Mouse (Mus musculus) neural tube, embryonic 15.5 days (tissue): ENCODE measurements at regions not wholly inside any gene's neighbourhood (a gene's known extent, or its start where the extent isn't known, plus 50 kb on each side); places are given as distances from the start of the nearest gene placed in this dataset.

Experiments used
- ATAC-seq: fragments of 200-750 bp; cut with Nextera tagmentation; 2 replicates; pipeline ENCODE4 v1.8.0; 2017; ENCODE audit warnings: mild to moderate bottlenecking, moderate TSS enrichment, moderate library complexity; ENCODE audit not compliant: low FRiP score
- H3K27ac ChIP-seq: fragments of 300-500 bp; sonication (generic); replicated peaks from 2 replicates; pipeline ENCODE4 v1.5.1; 2015; ENCODE audit warnings: mild to moderate bottlenecking, inconsistent platforms
- H3K27me3 ChIP-seq: fragments of 300-500 bp; sonication (generic); replicated peaks from 2 replicates; pipeline ENCODE4 v1.6.1; 2015; ENCODE audit warnings: inconsistent platforms
- H3K36me3 ChIP-seq: fragments of 300-500 bp; sonication (generic); 2 replicates; pipeline ENCODE4 v1.6.1; 2015; ENCODE audit warnings: inconsistent platforms
- H3K4me1 ChIP-seq: fragments of 300-500 bp; sonication (generic); 2 replicates; pipeline ENCODE4 v1.6.1; 2015; ENCODE audit warnings: inconsistent platforms
- H3K4me2 ChIP-seq: fragments of 300-500 bp; sonication (generic); 2 replicates; pipeline ENCODE4 v1.6.1; 2015; ENCODE audit warnings: inconsistent platforms, mild to moderate bottlenecking, moderate library complexity
- H3K4me3 ChIP-seq: fragments of 300-500 bp; sonication (generic); replicated peaks from 2 replicates; pipeline ENCODE4 v1.5.1; 2015; ENCODE audit warnings: mild to moderate bottlenecking, inconsistent platforms
- H3K9ac ChIP-seq: fragments of 300-500 bp; sonication (generic); replicated peaks from 2 replicates; pipeline ENCODE4 v1.6.1; 2015; ENCODE audit warnings: mild to moderate bottlenecking, inconsistent platforms
- H3K9me3 ChIP-seq: fragments of 300-500 bp; sonication (generic); replicated peaks from 2 replicates; pipeline ENCODE4 v1.6.1; 2016; ENCODE audit warnings: inconsistent platforms
- WGBS: fragments of 180-500 bp; shearing (Covaris S2); methylation state at CpG from one replicate; pipeline ENCODE4 v1.1.7; 2015; ENCODE audit warnings: mixed read lengths; 5-methylcytosine and 5-hydroxymethylcytosine counted together

DNA sequence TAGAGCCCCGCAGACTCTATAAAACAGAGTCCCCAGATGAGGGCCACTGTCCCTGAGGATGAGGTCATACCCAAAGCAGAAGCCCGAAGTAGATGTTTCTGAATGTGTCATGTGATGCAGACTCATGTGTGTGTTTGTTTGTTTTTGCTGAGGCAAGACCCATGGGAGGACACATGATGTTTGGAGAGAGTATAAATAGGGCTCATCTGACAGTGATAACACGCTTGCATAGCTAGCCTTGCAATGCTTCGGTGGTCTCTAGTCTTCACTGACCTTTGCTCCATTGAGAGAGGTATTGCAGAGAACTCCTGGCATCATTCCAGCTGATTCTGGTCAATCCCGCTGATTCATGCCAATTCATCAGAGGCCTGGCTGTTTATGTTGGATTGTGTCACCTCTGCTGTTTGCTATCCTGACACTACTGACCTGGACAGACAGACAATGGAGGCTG lies 368.1 kb downstream of the Phkb start:
- H3K36me3 ChIP-seq = no peaks in the 10 kb centered on the region
- WGBS = 63% methylated on average over 5 of the region's 5 CpGs
- no peak overlapping the region for H3K27ac ChIP-seq
- H3K27me3 ChIP-seq = no peaks in the 10 kb centered on the region
- no peak for ATAC-seq
- no peak overlapping the region for H3K4me2 ChIP-seq
- peaks cover 12% of the 10 kb centered on the region for H3K4me1 ChIP-seq
- H3K9ac ChIP-seq = no peak overlapping the region
- no peaks in the 10 kb centered on the region for H3K9me3 ChIP-seq
- no peak overlapping the region for H3K4me3 ChIP-seq

DNA sequence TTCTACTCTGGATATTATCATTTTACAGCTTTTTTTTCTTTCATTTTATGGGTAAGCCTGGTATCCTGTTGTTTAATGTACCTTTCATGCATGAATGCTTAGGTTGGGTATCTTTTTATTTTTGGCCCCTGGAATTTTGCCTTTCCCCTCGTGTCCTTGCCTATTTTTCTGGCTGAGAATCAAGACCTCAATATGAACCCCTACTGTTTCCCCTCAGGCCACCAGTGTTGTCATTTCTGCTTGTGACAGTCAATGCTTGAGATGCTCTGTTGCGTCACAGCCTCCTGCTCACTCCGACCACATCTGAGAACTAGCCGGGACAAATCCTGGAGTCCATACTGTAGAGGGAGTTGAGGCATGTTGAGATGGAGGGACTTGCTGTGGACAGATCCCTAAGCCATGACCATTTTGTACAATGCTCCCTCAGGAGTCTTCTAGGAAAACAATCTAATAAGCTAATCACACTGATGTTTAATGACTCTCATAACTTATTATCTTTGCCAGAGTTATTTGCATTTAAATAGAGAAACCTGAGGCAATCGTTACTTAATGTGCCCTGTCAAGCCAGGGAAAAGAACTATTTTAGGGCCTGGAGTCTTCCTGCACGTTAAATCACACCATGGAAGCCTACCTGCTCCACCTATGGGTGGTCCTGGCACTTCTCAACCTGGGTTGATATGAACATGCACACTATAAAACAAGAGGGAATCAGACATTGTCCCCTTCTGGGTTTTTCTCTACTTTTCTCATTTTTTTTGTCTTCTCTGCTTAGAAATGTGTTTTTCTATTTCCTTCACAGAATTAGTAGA lies 363.9 kb downstream of the Phkb start:
- H3K4me2 ChIP-seq = no peak overlapping the region
- 25% methylated on average over 6 of the region's 6 CpGs for WGBS
- peak; percentile 77; the same call in 1 of the 2 replicates for ATAC-seq
- no peaks in the 10 kb centered on the region for H3K27me3 ChIP-seq
- H3K27ac ChIP-seq = peak overlapping the region; percentile 60
- no peaks in the 10 kb centered on the region for H3K36me3 ChIP-seq
- peaks cover 25% of the 10 kb centered on the region for H3K4me1 ChIP-seq
- no peaks in the 10 kb centered on the region for H3K9me3 ChIP-seq
- no peak overlapping the region for H3K9ac ChIP-seq
- H3K4me3 ChIP-seq = no peak overlapping the region

DNA sequence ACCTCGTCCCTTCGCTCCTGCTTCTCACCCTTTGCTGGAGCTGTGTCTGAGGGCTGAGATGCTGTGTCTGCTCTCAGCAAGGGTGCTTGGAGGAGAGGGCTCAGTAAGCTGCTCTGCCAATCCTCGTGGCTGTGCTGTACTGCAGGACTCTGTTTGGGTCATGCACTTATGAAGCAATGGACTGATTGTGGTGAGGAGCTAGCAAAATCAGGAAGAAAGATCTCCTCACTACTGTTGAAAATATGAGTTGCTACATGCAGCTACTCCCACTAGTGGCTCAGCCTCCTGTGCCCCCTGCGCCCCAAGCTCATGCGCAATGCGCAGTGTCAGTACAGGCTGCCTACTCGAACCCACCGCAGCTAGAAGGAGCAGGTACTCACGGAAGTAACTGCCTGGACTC lies 362.3 kb downstream of the Phkb start:
- 17% methylated on average over 9 of the region's 9 CpGs for whole genome bisulfite sequencing
- Histone ChIP-seq H3K36me3 (no peaks in the 10 kb centered on the region), H3K27ac (0 out of 2 replicates have a peak overlapping the region, but pooled peaks have one; percentile 54), H3K4me2 (peak overlapping the region; percentile 30), H3K9me3 (no peaks in the 10 kb centered on the region), H3K27me3 (no peaks in the 10 kb centered on the region), H3K4me1 (peaks cover 25% of the 10 kb centered on the region), H3K9ac (no peak overlapping the region), H3K4me3 (no peak overlapping the region)
- no peak for ATAC-seq

DNA sequence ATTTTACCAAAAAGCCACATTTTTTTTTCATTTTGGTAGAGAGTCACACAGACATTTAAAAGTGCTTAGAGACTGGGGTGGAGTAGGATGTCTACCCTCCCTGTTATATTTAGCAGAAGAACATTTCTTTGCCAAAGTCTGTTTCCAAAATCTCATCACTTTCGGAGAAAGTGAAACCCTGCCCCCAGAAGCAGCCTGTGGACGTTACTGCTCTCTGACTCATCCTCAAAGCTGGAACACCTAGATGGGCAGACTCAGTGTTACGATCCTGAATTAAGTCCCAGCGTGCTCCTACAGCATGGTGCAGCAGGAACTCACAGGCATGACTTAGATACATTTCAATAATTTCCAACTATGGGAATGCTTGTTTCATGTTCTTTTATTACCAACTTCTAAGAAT lies 361.1 kb downstream of the Phkb start:
- H3K36me3 ChIP-seq = no peaks in the 10 kb centered on the region
- no peaks in the 10 kb centered on the region for H3K27me3 ChIP-seq
- peaks cover 25% of the 10 kb centered on the region for H3K4me1 ChIP-seq
- no peaks in the 10 kb centered on the region for H3K9me3 ChIP-seq
- no peak for ATAC-seq
- WGBS = 81% methylated on average over 4 of the region's 4 CpGs
- H3K27ac ChIP-seq = no peak overlapping the region
- no peak overlapping the region for H3K9ac ChIP-seq
- H3K4me3 ChIP-seq = no peak overlapping the region
- no peak overlapping the region for H3K4me2 ChIP-seq

DNA sequence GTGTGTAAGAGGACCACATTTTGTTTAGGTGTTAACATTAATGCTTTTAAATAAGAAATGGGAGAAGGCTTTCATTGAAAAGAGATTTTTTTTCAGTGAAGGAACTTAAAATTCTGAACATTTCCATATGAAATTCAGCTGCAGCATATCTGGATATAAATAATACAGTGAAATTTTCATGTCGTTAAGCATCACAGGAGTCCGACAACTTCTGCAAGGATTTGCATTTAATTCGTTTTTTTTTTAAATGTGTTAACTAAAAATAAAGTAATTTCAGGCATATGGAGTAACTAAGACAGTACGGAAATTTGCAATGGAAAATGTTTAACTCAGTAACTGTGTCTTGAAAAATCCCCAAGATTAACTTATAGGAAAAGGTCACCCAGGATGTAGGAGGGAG lies 351.5 kb downstream of the Phkb start:
- WGBS = 86% methylated on average over 4 of the region's 4 CpGs

DNA sequence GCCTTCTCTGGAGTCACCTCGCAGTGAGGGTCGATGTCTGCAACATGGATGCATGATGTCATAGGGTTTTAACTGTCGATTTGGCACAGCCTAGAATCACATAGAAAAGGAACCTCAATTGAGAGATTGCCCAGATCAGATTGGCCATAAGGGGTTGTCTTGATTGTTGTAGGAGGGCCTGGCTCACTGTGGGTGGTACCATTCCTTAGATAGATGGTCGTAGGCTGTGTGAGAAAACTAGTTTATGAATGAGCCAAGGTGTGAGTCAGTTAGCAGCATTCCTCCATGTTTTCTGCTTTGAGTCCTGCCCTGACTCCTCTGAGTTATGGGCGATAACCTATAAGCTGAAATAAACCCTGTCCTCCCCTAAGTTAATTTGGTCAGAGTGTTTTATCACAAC lies 343.9 kb downstream of the Phkb start:
- Histone ChIP-seq H3K27me3 (no peaks in the 10 kb centered on the region), H3K4me2 (no peak overlapping the region), H3K27ac (no peak overlapping the region), H3K9ac (no peak overlapping the region), H3K36me3 (no peaks in the 10 kb centered on the region), H3K9me3 (no peaks in the 10 kb centered on the region), H3K4me1 (no peaks in the 10 kb centered on the region), H3K4me3 (no peak overlapping the region)
- ATAC-seq = no peak
- WGBS = 87% methylated on average over 5 of the region's 5 CpGs

More for the DNA sequence above, 351.5 kb downstream of the Phkb start:
- no peaks in the 10 kb centered on the region for H3K27me3 ChIP-seq
- H3K27ac ChIP-seq = no peak overlapping the region
- ATAC-seq = no peak
- H3K4me2 ChIP-seq = no peak overlapping the region
- no peaks in the 10 kb centered on the region for H3K36me3 ChIP-seq
- H3K9ac ChIP-seq = no peak overlapping the region
- H3K9me3 ChIP-seq = no peaks in the 10 kb centered on the region
- H3K4me1 ChIP-seq = no peaks in the 10 kb centered on the region
- no peak overlapping the region for H3K4me3 ChIP-seq

DNA sequence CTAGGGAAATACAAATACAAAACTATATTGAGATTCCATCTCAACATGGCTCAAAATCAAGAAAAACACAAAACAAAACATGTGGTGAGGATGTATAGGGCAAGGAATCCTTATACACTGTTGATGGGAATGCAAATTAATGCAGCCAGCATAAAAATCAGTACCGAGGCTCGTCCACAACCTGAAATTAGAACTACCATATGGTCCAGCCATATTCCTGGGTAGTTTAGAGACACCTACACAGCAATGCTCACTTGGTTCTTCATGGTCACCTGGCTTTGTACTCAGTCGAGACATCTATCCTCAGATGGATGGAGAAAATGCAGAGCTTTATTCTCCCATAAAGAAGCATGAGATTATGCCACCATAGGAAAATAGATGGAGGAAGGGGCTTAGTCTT lies 340.0 kb downstream of the Phkb start:
- no peak overlapping the region for H3K4me3 ChIP-seq
- H3K9me3 ChIP-seq = no peaks in the 10 kb centered on the region

DNA sequence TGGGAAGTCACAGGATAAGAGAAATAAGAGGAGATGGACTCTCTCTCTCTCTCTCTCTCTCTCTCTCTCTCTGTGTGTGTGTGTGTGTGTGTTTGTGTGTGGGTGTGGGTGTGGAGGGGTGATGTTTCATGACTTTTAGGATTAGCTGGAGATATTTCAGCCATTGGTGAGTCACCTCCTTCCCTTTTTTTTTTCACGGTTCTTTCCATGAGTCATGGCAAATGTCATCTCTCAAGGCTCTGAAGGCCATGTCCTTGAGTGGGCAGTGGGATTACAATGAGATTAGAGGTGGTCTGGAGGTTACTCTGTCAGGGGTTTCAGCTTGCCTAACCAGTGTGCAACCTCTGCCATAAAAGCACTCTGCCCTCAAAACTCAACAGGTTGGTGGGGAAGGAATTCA lies 329.3 kb downstream of the Phkb start:
- H3K27ac ChIP-seq = no peak overlapping the region
- no peaks in the 10 kb centered on the region for H3K27me3 ChIP-seq
- no peak for ATAC-seq
- H3K4me2 ChIP-seq = no peak overlapping the region
- H3K36me3 ChIP-seq = no peaks in the 10 kb centered on the region
- WGBS = 88% methylated on average over 1 of the region's 1 CpGs
- no peaks in the 10 kb centered on the region for H3K4me1 ChIP-seq
- H3K9me3 ChIP-seq = no peaks in the 10 kb centered on the region
- H3K4me3 ChIP-seq = no peak overlapping the region
- no peak overlapping the region for H3K9ac ChIP-seq

More for the DNA sequence above, 340.0 kb downstream of the Phkb start:
- no peak for ATAC-seq
- no peaks in the 10 kb centered on the region for H3K36me3 ChIP-seq
- H3K9ac ChIP-seq = no peak overlapping the region
- H3K27ac ChIP-seq = no peak overlapping the region
- no peaks in the 10 kb centered on the region for H3K27me3 ChIP-seq
- WGBS = 82% methylated on average over 3 of the region's 3 CpGs
- no peaks in the 10 kb centered on the region for H3K4me1 ChIP-seq
- no peak overlapping the region for H3K4me2 ChIP-seq

DNA sequence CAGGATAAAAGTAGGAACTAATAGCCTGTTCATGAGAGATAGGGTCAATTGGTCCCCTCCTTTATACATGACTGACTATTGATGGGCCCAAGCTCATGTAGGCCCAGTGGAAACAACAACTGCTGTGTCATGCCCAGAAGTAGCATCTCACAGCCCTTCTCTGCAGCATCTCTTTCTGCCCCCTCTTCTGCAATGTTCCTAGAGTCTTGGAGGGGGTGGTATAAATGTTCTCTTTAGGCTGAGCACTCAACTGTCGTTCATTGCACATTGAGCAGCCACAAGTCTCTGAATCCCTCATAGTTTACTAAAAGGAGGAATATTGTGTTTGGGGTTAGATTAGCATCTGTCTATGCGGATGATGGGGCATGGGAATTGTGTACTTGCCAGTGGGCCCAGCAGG lies 324.1 kb downstream of the Phkb start:
- no peak for ATAC-seq
- no peaks in the 10 kb centered on the region for H3K9me3 ChIP-seq
- H3K4me3 ChIP-seq = no peak overlapping the region
- H3K4me2 ChIP-seq = no peak overlapping the region
- no peak overlapping the region for H3K27ac ChIP-seq
- H3K27me3 ChIP-seq = no peaks in the 10 kb centered on the region
- H3K36me3 ChIP-seq = no peaks in the 10 kb centered on the region
- H3K4me1 ChIP-seq = no peaks in the 10 kb centered on the region
- no peak overlapping the region for H3K9ac ChIP-seq
- 81% methylated on average over 2 of the region's 2 CpGs for WGBS

DNA sequence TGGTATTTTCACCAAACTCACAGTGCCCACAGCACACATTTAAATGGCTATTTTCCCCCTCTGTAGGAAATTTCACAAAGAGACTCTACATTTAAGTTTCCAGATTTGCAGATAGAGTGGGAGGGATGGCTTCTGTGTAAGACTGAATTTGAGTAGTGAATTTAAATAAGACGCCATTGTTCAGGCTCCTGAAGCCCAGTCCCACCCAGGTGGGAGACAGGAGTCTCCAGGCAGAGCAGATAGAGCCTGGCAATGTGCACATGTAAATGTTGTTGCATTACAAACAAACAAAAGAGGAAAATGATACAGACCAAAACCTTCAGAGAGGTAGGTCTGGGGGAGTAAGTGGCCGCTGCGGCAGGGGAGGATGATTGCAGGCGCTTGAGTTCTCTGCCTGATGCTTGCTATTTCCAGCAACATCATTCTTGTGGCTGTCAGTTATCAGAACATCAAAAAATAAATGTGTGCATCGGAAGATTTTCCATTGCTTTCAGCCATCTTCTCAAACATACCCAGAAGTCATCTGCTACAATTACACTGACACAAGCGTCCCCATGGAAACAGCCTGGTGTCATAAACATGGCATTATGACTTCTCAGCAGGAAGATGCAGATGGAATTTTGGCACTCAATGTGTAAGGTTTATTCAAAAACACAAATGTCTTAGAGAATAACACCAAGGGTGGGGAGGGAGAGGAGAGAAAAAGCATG lies 318.5 kb downstream of the Phkb start:
- H3K27me3 ChIP-seq = no peaks in the 10 kb centered on the region
- H3K4me2 ChIP-seq = no peak overlapping the region
- H3K27ac ChIP-seq = 0 out of 2 replicates have a peak overlapping the region, but pooled peaks have one; percentile 28
- no peak overlapping the region for H3K4me3 ChIP-seq
- no peaks in the 10 kb centered on the region for H3K9me3 ChIP-seq
- no peaks in the 10 kb centered on the region for H3K36me3 ChIP-seq
- WGBS = 75% methylated on average over 6 of the region's 6 CpGs
- no peak for ATAC-seq
- no peaks in the 10 kb centered on the region for H3K4me1 ChIP-seq
- H3K9ac ChIP-seq = no peak overlapping the region

DNA sequence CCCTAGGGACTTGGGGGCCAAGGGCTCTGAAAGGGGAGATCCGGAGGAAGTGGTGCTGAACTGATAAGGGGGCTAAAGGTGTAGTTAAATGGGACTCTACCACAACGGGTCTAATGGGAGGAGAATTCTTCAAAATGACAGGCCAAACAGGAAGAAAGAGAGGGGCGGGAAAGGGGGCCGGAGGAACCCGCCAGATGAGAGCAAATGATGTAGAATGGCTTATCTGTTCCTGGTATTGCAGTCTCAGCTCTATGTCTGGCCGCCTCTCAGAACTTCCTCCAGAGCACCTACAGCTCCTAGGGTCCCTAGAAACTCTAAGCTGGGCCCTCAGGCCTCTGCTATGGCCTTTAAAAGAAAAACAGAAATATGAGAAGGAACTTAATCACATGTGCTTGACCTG lies 306.8 kb downstream of the Phkb start:
- Histone ChIP-seq H3K4me3 (no peak overlapping the region), H3K4me2 (no peak overlapping the region), H3K27me3 (no peaks in the 10 kb centered on the region), H3K27ac (no peak overlapping the region), H3K36me3 (no peaks in the 10 kb centered on the region), H3K4me1 (no peaks in the 10 kb centered on the region), H3K9me3 (no peaks in the 10 kb centered on the region), H3K9ac (no peak overlapping the region)
- 68% methylated on average over 6 of the region's 6 CpGs for WGBS
- no peak for ATAC-seq

DNA sequence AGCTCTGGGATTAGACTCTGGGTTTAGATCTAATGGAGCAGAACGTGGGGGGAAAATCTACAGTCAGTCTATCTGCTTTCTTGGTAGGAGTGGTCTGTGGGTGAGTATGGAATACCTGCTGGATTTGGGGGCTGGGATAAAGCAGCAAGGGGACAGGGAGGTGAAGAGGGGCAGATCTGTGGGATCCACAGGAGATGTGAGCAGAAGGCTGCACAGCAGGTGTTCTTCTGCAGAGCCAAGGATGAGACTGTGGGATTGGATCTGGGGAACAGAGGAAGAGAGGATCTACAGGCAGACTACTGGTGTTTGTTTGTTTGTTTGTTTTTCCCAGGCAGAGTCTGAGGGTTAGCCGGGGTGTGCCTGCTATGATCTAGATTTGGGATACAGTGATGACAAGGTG lies 284.5 kb downstream of the Phkb start:
- Histone ChIP-seq H3K4me3 (no peak overlapping the region), H3K9ac (no peak overlapping the region), H3K36me3 (no peaks in the 10 kb centered on the region), H3K27ac (no peak overlapping the region), H3K27me3 (no peaks in the 10 kb centered on the region), H3K4me2 (no peak overlapping the region), H3K4me1 (no peaks in the 10 kb centered on the region), H3K9me3 (no peaks in the 10 kb centered on the region)
- ATAC-seq = no peak
- WGBS = 81% methylated on average over 2 of the region's 2 CpGs
